Mouse (Mus musculus) gastrocnemius, postnatal 4 days (tissue): ENCODE measurements at regions not wholly inside any gene's neighbourhood (a gene's known extent, or its start where the extent isn't known, plus 50 kb on each side); places are given as distances from the start of the nearest gene placed in this dataset.

Experiments used
- DNase-seq, 2 experiments: peaks; one replicate each; pipeline ENCODE4 v3.0.0; 2021 to 2022; ENCODE audit warnings: low spot score in 2 of 2, mixed read lengths in 2 of 2

- no peak for DNase-seq
Measured at GRCm38 (mm10) chr13:25932365-25932764, 662.1 kb upstream of the Nrsn1 start.

- DNase-seq = no peak
Measured at GRCm38 (mm10) chr13:25925685-25926084, 655.4 kb upstream of the Nrsn1 start.

GRCm38 (mm10) chr13:25899871-25900270 lies 629.6 kb upstream of the Nrsn1 start:
- no peak for DNase-seq

- no peak for DNase-seq
Measured at GRCm38 (mm10) chr13:25893150-25893549, 622.8 kb upstream of the Nrsn1 start.

GRCm38 (mm10) chr13:25882818-25883217 lies 612.5 kb upstream of the Nrsn1 start:
- no peak for DNase-seq

GRCm38 (mm10) chr13:25868923-25869322 lies 598.6 kb upstream of the Nrsn1 start:
- no peak for DNase-seq

- no peak for DNase-seq
Measured at GRCm38 (mm10) chr13:25858207-25858606, 587.9 kb upstream of the Nrsn1 start.

GRCm38 (mm10) chr13:25857569-25857968 lies 587.3 kb upstream of the Nrsn1 start:
- no peak for DNase-seq

- DNase-seq = no peak
Measured at GRCm38 (mm10) chr13:25857096-25857495, 586.8 kb upstream of the Nrsn1 start.

- no peak for DNase-seq
Measured at GRCm38 (mm10) chr13:25856549-25856948, 586.2 kb upstream of the Nrsn1 start.

GRCm38 (mm10) chr13:25848156-25848555 lies 577.9 kb upstream of the Nrsn1 start:
- DNase-seq = no peak

GRCm38 (mm10) chr13:25838237-25838636 lies 567.9 kb upstream of the Nrsn1 start:
- DNase-seq = no peak

- no peak for DNase-seq
Measured at GRCm38 (mm10) chr13:25829146-25829924, 559.0 kb upstream of the Nrsn1 start.

GRCm38 (mm10) chr13:25808564-25809253 lies 538.4 kb upstream of the Nrsn1 start:
- DNase-seq = no peak

GRCm38 (mm10) chr13:25793216-25793803 lies 523.0 kb upstream of the Nrsn1 start:
- no peak for DNase-seq

- peak in 1 of 2 experiments; percentile 13 for DNase-seq
Measured at GRCm38 (mm10) chr13:25781161-25781560, 510.9 kb upstream of the Nrsn1 start.

GRCm38 (mm10) chr13:25777706-25778105 lies 507.4 kb upstream of the Nrsn1 start:
- DNase-seq = no peak

- no peak for DNase-seq
Measured at GRCm38 (mm10) chr13:25774586-25775182, 504.4 kb upstream of the Nrsn1 start.

GRCm38 (mm10) chr13:25754515-25755105 lies 484.3 kb upstream of the Nrsn1 start:
- no peak for DNase-seq

GRCm38 (mm10) chr13:25751409-25751777 lies 481.1 kb upstream of the Nrsn1 start:
- no peak for DNase-seq
